Mouse (Mus musculus): ENCODE results near the gene Cdc42ep5.
A peak's percentile ranks its signal among the peaks of the same experiment; 100 is the strongest.

Cdc42ep5 gene

GRCm38 (mm10) chr7:4124856-4125255 lies 39.8 kb downstream of the Cdc42ep5 start:
- DNase-seq = no peak

DNA sequence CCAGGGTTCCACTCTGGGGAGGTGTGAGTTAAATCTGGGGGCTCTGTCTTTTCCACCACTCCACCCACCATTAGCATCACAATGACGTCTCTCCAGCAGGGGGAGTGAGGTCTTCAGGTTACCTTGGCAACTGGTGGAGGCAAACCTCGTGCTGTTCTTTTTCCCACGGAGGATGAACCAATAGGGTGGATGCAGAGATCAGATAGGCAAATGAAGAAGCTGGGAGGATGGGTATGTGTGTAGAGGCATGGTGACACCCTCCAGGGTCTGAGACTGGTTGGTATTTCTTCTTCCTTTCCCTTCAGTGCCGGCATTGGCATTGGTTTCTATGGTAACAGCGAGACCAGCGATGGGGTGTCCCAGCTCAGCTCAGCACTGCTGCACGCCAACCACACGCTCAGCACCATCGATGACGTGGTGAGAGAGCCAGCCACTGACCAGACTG lies 40.3 kb downstream of the Cdc42ep5 start:
- DNase-seq = peak; percentile 68 to 78

DNA sequence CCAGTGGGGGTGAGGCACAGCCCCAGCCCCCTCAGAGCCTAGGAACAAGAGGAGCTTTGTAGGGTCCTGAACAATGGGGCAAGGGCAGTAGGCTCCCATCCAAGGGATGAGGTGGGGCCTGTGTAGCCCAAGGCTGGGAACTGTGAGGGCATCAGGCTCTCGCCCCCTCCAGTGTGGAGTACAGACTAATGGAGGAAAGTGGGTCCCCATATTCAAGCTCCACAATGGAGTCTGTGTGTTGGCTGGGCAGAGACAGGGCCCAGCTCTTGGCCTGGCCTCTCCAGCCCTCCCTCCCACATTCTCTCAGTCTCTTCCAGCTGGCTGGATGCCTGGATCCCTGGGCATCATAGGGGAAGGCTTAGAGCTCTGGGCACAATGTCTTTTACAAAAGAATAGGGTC lies 40.9 kb downstream of the Cdc42ep5 start:
- DNase-seq = no peak

DNA sequence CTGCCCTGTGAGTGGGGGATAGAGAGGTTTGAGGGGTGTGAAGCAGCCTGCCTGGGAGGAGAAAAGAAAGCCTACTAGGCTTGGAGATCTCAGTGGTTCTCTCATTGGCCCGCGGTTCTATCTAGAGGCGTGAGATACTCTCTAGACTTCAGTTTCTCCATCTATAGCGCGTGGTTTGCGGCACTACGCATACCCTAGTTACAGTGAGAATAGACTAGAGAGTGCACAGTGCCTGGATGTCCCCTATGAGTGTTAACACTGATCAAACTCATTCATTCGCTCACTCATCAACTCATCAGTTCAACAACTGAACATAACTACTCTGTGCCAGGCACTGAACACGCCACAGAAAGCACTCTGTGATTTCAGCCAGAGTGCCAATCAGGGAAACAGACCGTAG lies 41.9 kb downstream of the Cdc42ep5 start:
- no peak for DNase-seq

DNA sequence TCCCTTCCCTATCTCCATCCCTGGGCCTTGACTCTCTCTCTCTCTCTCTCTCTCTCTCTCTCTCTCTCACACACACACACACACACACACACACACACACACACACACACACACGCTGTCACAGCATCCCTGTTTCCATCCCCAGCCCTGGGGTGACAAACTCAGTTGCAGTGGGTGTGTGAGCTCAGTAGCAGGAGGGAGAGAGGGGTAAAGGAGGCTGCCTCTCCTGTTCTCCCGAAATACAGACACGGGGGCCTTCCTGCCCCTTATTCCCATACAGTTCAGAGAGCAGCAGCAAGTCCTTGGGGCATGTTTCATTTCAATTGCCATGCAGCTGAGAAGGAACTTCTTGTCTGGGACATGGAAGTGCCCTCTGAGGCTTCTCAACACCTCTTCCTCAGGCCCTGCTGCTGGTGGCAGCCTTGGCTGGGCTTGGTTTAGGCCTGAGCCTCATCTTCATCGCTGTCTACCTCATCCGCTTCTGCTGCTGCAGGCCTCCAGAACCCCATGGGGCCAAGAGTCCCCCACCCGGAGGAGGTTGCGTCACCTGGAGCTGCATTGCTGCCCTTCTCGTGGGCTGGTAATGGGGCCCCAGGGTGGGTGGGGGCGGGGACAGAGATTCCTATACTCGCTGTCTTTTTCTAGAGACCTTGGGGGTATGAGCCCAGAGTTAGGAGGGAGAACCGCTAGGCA lies 42.4 kb downstream of the Cdc42ep5 start:
- DNase-seq = no peak

DNA sequence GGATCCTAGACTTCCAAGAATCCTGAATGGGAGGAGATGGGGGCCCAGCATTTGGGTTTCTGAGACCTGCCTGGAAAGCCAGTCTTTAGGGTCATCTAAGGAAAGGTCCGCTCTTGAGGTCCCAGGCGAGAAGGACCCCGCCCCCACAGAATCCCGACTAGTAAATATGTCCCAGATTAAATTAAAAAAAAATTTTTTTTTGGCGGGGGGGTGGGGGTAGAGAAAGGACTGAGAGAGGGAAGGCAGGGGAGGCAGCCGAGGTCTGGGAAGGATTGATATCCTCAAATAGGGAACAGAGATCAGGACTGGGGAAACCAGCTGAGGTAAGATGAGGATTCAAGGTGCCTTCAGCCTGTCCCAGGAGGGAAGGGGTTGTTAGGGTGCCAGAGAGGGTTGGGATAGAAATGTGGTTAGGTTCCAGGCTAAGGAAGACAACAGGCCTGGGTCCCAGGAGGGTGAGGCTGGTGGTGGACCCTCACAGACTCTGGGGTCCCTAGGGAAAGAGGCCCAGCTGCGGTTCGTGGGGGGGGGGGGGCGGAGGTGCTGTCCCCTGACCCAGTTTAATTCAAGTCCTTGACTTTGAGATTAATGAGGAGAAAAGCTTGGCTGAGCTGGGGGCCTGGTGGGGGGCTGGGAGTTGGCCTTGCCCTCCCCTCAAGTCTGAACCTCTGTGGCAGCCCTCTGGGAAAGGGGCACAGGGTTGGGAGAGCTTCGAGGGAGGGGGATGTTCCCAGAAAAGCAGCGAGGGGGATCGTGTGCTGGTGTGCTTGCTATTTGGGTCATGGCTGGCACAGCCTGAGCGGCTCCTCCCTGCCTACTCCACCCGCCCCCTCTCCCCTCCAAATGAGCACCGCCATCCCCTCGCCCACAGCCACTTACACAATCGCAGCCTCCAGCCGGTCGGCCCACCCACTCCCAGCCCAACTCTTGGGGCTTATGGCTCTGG lies 44.4 kb downstream of the Cdc42ep5 start:
- no peak for DNase-seq

DNA sequence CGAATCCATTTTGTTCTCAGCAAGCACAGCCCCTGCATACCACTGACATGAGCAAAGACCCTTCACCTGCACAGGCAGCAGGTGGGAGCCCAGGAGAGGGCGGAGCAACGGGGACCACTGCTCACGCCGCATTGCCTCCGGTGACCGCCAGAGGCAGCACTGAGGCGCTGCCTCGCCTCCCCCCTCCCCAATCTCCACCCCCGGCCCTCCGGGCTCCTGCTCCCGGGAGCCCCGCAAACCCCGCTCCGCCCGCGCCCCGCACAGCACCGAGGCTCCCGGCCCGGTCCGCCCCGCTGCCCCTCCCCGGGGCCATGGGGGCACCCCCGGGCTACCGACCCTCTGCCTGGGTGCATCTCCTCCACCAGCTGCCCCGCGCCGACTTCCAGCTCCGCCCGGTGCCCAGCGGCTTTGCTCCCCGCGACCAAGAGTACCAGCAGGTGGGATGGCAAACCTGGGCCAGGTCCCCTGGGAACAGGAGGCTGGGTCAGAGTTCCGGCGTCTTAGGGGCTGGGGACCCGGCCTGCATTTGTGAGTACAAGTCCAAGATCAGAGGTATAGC lies 45.2 kb downstream of the Cdc42ep5 start, which contains the start of gene Ttyh1:
Gene Ttyh1, plus strand, starts transcription at position 65 of the 559 bp plus-strand sequence.
- peak; percentile 49 to 50 for DNase-seq

DNA sequence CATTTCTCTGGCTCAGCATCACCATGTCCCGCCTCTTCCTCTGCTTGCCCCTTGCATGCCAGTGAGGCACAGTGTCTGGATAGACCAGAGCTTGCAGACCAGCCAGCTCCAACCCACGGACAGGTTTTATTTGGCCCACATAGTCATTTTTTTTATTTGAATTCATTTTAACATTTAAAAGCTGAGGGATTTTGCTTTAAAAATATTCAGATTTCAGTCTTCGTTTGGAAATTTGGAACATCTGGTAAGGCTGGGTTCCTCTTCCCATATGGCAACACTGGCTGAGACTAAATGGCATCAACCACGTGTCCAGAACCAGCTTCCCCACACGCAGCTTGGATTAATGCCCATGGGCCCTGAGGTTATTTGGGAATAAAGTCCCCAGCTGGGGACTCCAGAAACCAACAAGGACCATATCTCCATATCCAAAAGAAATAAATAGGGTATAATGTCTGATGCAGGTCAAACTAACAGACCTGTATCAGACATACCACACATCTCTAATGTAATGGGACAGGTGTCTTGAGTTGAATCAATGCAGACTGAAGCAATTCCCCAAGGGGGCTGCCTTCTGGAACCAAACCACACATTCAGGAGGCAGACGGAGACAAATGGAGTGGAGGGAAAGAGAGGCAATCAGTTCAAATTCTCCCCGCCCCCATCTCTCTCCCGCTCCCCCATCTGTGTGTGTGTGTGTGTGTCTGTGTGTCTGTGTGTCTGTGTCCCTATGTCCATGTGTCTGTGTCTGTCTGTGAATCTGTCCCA lies 47.4 kb downstream of the Cdc42ep5 start:
- no peak for DNase-seq

DNA sequence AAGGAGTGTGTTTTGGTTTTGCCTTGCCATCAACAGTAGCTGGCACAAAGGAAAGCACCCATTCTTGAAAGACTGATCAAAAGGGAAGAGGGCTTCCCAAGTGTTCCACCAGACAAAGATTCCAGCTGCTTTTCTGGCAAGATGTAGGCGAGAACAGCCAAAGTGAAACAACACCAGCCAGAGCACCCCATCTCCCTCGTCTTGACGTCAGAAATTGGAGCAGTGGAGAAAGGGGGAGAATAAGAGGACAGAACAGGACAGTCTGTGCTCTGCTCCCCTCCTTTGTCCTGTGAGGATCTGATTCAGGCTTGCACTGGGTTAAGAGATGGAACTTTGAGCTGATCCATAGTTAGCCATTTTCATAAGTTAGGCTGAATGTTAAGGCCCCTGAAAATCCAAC lies 52.9 kb downstream of the Cdc42ep5 start:
- no peak for DNase-seq

DNA sequence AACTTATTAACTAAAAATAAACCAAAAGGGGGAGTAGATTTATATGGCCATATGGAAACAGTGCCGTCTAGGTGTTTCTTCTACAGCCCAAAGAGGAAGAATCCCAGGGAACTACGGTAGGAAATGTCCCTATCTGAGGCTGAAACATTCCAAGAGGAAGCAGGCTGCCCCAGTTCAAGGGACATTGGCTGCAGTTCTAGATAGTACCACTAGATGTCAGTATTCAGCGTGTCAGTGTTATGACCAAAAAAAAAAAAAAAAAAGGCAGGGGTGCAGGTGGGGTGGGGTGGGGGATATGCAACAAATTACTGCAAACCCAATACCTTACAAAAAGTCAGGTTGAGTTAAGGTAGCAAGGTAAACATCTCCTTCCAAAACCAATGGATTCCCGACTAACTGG lies 61.2 kb downstream of the Cdc42ep5 start:
- DNase-seq = peak; percentile 31 to 42

Measured in B cell, adult 2 months (primary cell).